Mouse (Mus musculus) liver, adult 2 months (tissue): ENCODE results near the gene Parp8. TPM values are rescaled to one million over a fixed set of nuclear protein-coding genes. Genes with fewer than 3 reads are reported as not detected.

Experiments used
- DNase-seq: peaks from one replicate; pipeline ENCODE4 v3.0.0-alpha.2; 2011; ENCODE audit warnings: low read depth, low spot score; ENCODE audit errors: extremely low read depth
- H3K27ac ChIP-seq: fragments of 200-500 bp; replicated peaks from 2 replicates; pipeline ENCODE4 v1.5.1; 2012; ENCODE audit warnings: low read depth, mild to moderate bottlenecking, control low read depth, inconsistent platforms, low read length; ENCODE audit not compliant: insufficient read depth
- H3K27me3 ChIP-seq: fragments of 200-500 bp; 2 replicates; pipeline ENCODE4 v1.6.1; 2012; ENCODE audit warnings: mild to moderate bottlenecking, moderate library complexity, low read length, inconsistent platforms; ENCODE audit not compliant: control insufficient read depth, insufficient read depth
- H3K36me3 ChIP-seq: fragments of 200-500 bp; 2 replicates; pipeline ENCODE4 v1.6.1; 2012; ENCODE audit warnings: low read length, inconsistent platforms; ENCODE audit not compliant: control insufficient read depth, insufficient read depth
- H3K4me1 ChIP-seq: fragments of 200-500 bp; 2 replicates; pipeline ENCODE4 v1.6.1; 2011; ENCODE audit warnings: low read length; ENCODE audit not compliant: control insufficient read depth, insufficient read depth
- H3K4me3 ChIP-seq: fragments of 200-500 bp; 2 replicates; pipeline ENCODE4 v1.5.1; 2011; ENCODE audit warnings: low read depth, mild to moderate bottlenecking, control low read depth, low read length, moderate library complexity; ENCODE audit not compliant: insufficient read depth
- H3K79me2 ChIP-seq: fragments of 200-500 bp; 2 replicates; pipeline ENCODE4 v1.6.1; 2012; ENCODE audit warnings: inconsistent platforms, mild to moderate bottlenecking, low read length, moderate library complexity; ENCODE audit not compliant: control insufficient read depth, insufficient read depth
- H3K9ac ChIP-seq: fragments of 200-500 bp; 2 replicates; pipeline ENCODE4 v1.6.1; 2012; ENCODE audit warnings: low read depth, mild to moderate bottlenecking, control low read depth, inconsistent platforms, low read length
- CTCF ChIP-seq: fragments of 200-500 bp; IDR thresholded peaks from 2 replicates; pipeline ENCODE4 v1.5.1; 2011; ENCODE audit warnings: low read depth, low read length, control low read depth
- POLR2A ChIP-seq: fragments of 200-500 bp; IDR thresholded peaks from 2 replicates; pipeline ENCODE4 v1.6.1; 2011; ENCODE audit warnings: low read length, control low read depth; ENCODE audit not compliant: insufficient read depth; ENCODE audit errors: extremely low read depth
- WGBS: fragments of 180-500 bp; shearing (Covaris S2); methylation state at CpG from one replicate; pipeline ENCODE4 v1.1.7; 2018; 5-methylcytosine and 5-hydroxymethylcytosine counted together
- polyA plus RNA-seq: library from polyadenylated mRNA; depleted of rRNA; stranded (reverse); fragments of >200 nt; gene quantifications from 2 replicates; pipeline ENCODE4 v1.2.3, GENCODE M21; 2012
- total RNA-seq: library from RNA; depleted of rRNA; stranded (reverse); fragments of >200 nt; gene quantifications from 2 replicates; pipeline ENCODE4 v1.2.3, GENCODE M21; 2014

The Parp8 gene
- total and polyA plus RNA-seq, 2 experiments, result 0.40 to 1.6 TPM

DNA sequence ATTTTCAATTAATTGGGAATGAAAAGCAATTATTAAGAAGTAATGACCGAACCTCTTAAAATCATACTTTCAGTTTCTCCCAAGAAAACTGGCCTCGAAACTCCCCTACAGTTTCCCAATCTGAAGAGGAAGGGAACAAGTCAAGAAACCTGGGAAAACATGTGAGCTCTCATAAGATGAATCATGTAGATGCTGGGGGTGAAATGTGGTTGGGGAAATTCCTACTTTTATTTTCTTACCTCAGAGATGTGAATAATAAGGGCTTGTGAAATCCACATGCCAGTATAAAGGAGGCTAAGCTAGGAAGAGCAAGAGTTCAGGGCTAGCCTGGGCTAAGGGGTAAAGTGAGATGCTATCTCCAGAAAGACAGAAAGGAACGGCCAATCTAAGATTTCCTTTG is 74.0 kb downstream of the Parp8 start:
- H3K4me3 ChIP-seq, result no peak overlapping the region
- H3K9ac ChIP-seq, result no peak overlapping the region
- no peaks in the 10 kb centered on the region for H3K79me2 ChIP-seq
- DNase-seq, result no peak
- no peak overlapping the region for H3K27ac ChIP-seq
- TF ChIP-seq CTCF (no peak), POLR2A (no peak)
- no peaks in the 10 kb centered on the region for H3K4me1 ChIP-seq
- H3K36me3 ChIP-seq, result no peaks in the 10 kb centered on the region
- 84% methylated on average over 3 of the region's 3 CpGs for WGBS
- no peaks in the 10 kb centered on the region for H3K27me3 ChIP-seq

DNA sequence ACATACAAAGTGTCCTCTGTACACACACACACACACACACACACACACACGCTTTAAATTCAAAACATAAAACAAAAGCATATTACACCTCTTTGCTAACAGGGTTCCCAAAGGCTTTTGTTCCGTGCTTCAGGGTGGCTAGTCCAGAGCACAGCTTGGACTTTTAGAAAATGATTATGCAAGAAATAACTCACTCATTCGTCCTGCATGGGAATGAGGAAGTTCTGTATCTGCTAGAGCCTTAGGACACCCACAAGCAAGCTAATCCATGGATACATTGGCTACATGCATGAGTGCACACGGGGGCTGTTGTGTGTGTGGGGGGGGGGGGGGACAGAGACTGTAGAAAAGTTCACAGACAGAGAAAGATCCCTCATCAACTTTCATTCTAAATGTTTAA is 75.8 kb downstream of the Parp8 start:
- H3K27ac ChIP-seq, result no peak overlapping the region
- no peaks in the 10 kb centered on the region for H3K79me2 ChIP-seq
- H3K9ac ChIP-seq, result no peak overlapping the region
- no peaks in the 10 kb centered on the region for H3K4me1 ChIP-seq
- no peak for TF ChIP-seq POLR2A
- no peak for TF ChIP-seq CTCF
- DNase-seq, result no peak
- no peak overlapping the region for H3K4me3 ChIP-seq
- no peaks in the 10 kb centered on the region for H3K27me3 ChIP-seq
- H3K36me3 ChIP-seq, result no peaks in the 10 kb centered on the region
- 67% methylated on average over 4 of the region's 4 CpGs for WGBS

DNA sequence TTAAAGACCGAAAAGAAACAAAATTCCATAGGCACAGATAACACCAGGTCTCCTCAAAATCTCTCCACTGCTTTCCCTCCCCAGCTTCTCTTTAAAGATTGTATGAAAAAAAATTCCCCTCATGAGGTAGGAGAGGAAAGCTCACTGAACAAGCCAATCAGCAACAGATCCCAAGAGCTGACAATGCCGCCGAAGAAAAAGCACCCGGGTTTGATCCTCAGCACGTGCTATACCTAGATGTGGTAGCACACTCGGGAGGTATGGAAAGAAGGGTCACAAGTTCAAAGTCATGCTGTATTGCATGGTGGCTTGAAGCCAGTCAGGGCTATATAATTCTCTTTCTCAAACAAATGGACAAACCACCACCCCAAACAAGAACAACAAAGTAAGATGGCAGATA is 76.3 kb downstream of the Parp8 start:
- TF ChIP-seq CTCF, result no peak
- no peak for TF ChIP-seq POLR2A
- no peaks in the 10 kb centered on the region for H3K36me3 ChIP-seq
- H3K79me2 ChIP-seq, result no peaks in the 10 kb centered on the region
- no peaks in the 10 kb centered on the region for H3K27me3 ChIP-seq
- no peaks in the 10 kb centered on the region for H3K4me1 ChIP-seq
- H3K27ac ChIP-seq, result no peak overlapping the region
- WGBS, result 85% methylated on average over 6 of the region's 6 CpGs
- H3K9ac ChIP-seq, result no peak overlapping the region
- no peak overlapping the region for H3K4me3 ChIP-seq
- no peak for DNase-seq

DNA sequence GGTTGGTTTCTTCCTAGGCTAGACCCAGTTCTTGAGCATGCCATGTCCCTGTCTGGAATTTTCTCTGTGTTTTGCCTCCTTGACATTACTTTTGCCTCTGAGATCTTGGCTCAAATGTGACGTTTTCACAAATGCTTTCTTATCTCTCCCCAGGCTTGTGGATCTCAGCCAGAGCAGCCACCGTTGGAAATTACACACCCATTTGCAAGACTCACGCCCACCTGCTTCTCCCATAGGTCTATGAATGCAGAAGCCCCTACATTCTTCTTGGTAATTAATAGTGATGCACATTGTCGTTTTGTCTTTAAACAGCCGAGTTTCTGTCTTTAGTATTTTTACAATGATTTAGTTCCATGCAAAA is 77.1 kb downstream of the Parp8 start:
- Histone ChIP-seq H3K36me3 (no peaks in the 10 kb centered on the region), H3K9ac (no peak overlapping the region), H3K79me2 (no peaks in the 10 kb centered on the region), H3K27me3 (no peaks in the 10 kb centered on the region), H3K27ac (no peak overlapping the region), H3K4me3 (no peak overlapping the region), H3K4me1 (no peaks in the 10 kb centered on the region)
- WGBS, result 60% methylated on average over 5 of the region's 5 CpGs
- no peak for TF ChIP-seq POLR2A
- no peak for TF ChIP-seq CTCF
- no peak for DNase-seq

DNA sequence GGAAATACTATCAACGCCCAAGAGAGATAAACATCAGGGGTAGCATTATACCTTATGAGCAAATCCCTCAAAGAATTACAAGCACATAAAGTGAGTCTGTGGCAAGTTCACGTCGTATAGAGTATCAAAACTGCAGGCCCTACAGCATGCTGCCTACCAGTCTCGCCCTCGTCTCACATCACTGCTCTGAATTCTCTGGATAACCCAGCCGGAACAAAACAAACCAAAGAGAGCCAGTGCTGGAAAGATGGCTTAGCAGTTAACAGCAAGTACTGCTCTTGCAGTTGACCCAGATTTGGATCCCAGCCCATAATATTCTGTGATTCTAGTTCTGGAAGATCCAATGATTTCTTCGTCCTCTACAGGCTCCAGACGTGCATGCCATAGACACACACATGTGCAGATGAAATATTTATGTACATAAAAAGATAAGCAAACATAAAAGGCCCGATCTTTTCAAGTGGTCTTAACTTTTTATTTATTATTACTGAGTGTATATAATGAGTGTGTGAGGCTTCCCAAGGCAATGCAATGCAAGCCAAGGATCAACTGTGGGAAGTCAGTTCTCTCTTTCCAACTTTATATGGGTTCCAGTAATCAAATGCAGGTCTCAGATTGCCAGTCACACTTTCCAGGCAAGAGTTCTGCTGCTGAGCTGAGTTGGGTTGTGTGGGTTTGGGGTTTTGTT is 77.6 kb downstream of the Parp8 start:
- 82% methylated on average over 9 of the region's 9 CpGs for WGBS
- no peak overlapping the region for H3K27ac ChIP-seq

DNA sequence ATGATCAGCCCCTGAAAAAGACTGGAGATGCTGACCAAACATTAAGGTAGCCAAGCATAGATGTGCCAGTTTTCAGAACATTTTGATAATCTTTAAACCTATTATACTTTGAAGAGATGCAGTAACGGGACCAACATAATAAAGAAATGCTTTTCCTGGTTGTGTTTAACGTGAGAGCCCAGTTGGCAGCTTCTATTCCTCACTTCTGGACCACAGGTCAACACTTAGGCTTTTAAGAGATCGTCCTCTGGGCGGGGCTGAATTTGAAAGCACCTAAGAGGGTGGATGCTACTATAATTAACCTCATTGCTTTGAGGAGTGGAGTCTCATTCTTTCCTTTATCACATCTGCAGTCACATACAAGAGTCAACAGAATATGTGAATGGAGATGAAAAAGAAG is 78.8 kb downstream of the Parp8 start:
- Histone ChIP-seq H3K9ac (no peak overlapping the region), H3K79me2 (no peaks in the 10 kb centered on the region), H3K36me3 (no peaks in the 10 kb centered on the region), H3K4me3 (no peak overlapping the region), H3K4me1 (no peaks in the 10 kb centered on the region), H3K27me3 (no peaks in the 10 kb centered on the region), H3K27ac (no peak overlapping the region)
- DNase-seq, result no peak
- WGBS, result 76% methylated on average over 4 of the region's 4 CpGs
- no peak for TF ChIP-seq CTCF
- TF ChIP-seq POLR2A, result no peak

More for the DNA sequence above, 77.6 kb downstream of the Parp8 start:
- no peak for TF ChIP-seq POLR2A
- TF ChIP-seq CTCF, result no peak
- H3K4me1 ChIP-seq, result no peaks in the 10 kb centered on the region
- H3K79me2 ChIP-seq, result no peaks in the 10 kb centered on the region
- DNase-seq, result no peak
- H3K4me3 ChIP-seq, result no peak overlapping the region
- no peak overlapping the region for H3K9ac ChIP-seq
- no peaks in the 10 kb centered on the region for H3K27me3 ChIP-seq
- H3K36me3 ChIP-seq, result no peaks in the 10 kb centered on the region
